Mouse (Mus musculus): ENCODE measurements around the gene Specc1. TPM values are rescaled to one million over a fixed set of nuclear protein-coding genes. Genes with fewer than 3 reads are reported as not detected.

The Specc1 gene
- total RNA-seq, 1 experiment: 19.9 TPM

DNA sequence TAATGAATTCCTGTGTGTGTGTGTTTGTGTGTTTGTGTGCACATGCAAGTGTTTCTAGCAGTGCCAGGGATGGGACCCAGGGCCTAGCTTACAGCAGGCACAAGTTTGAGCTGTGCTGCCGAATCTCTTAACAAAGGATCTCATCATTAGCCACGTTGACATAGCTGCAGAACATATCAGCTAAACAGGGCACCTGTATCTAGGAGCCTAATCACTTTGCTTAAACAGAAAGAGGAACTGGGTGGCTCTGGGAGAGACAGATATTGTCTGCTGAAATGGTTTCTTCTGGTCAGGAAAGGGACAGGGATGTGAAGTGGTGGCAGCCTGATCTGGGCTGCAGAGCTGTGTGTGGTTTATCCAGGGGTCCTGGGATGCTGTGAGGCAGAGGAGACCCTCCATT is 71.1 kb downstream of the Specc1 start:
- DNase-seq (ENCODE audit: low read depth, low spot score): no peak
- Histone ChIP-seq H3K4me3 (ENCODE audit: insufficient read depth in 1 of 2, low read depth in 1 of 2, low read length in 2 of 2, poor library complexity in 1 of 2, severe bottlenecking in 1 of 2) (no peak overlapping the region), H3K36me3 (ENCODE audit: control insufficient read depth, insufficient read depth, low read length, poor library complexity, severe bottlenecking) (no peaks in the 10 kb centered on the region)

DNA sequence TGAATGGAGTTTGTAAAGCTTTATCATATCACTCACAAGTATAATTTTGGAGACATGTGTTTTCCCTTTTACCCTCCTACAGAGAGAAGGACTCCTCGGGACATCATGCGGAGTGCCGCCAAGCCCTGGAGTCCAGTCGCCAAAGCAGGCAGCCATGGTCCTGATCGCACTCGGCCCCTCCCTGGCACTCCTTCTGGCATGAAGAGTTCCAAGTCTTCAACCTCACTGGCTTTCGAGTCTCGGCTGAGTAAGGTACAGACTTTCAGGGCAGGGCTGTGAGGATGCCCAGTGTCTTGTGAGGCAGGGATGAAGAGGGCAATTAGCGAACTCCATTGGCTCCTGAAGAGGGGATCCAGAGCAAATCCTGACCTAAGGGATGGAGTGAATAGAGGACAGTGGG is 72.6 kb downstream of the Specc1 start:
- H3K4me1 ChIP-seq (ENCODE audit: control insufficient read depth in 2 of 2, insufficient read depth in 2 of 2, low read length in 2 of 2, poor library complexity in 1 of 2): no peaks in the 10 kb centered on the region
- TF ChIP-seq HCFC1 (IDR thresholded peaks at IDR 0.05; ENCODE audit: borderline replicate concordance, insufficient read depth, low read length): no peak
- TF ChIP-seq CHD2 (IDR thresholded peaks at IDR 0.05; ENCODE audit: low read depth, low read length): no peak
- no peak for TF ChIP-seq MAFK (IDR thresholded peaks at IDR 0.05; ENCODE audit: insufficient read depth, low read depth, low read length)
- TF ChIP-seq ZC3H11A (IDR thresholded peaks at IDR 0.05; ENCODE audit: borderline replicate concordance, low read depth, low read length): no peak
- TF ChIP-seq ZNF384 (IDR thresholded peaks at IDR 0.05; ENCODE audit: low read depth, low read length): no peak
- no peaks in the 10 kb centered on the region for H3K9me3 ChIP-seq (ENCODE audit: control insufficient read depth, insufficient read depth, low read depth, low read length)
- no peak overlapping the region for H3K27ac ChIP-seq (ENCODE audit: insufficient read depth, low read depth, low read length, poor library complexity, severe bottlenecking)
- DNase-seq (ENCODE audit: low read depth, low spot score): no peak
- in situ Hi-C loops (cut with MboI; ENCODE audit: low sequenced_read_pairs in 2 of 2, unreplicated experiment in 2 of 2): no loop called here
- no peak overlapping the region for H3K9ac ChIP-seq (ENCODE audit: insufficient read depth, low read depth, low read length, poor library complexity, severe bottlenecking)
- no peaks in the 10 kb centered on the region for H3K36me3 ChIP-seq (ENCODE audit: control insufficient read depth, insufficient read depth, low read length, poor library complexity, severe bottlenecking)
- H3K4me3 ChIP-seq (ENCODE audit: insufficient read depth in 1 of 2, low read depth in 1 of 2, low read length in 2 of 2, poor library complexity in 1 of 2, severe bottlenecking in 1 of 2): no peak overlapping the region

More for the DNA sequence above, 71.1 kb downstream of the Specc1 start:
- TF ChIP-seq ZC3H11A (IDR thresholded peaks at IDR 0.05; ENCODE audit: borderline replicate concordance, low read depth, low read length) (no peak), ZNF384 (IDR thresholded peaks at IDR 0.05; ENCODE audit: low read depth, low read length) (no peak), MAFK (IDR thresholded peaks at IDR 0.05; ENCODE audit: insufficient read depth, low read depth, low read length) (no peak), HCFC1 (IDR thresholded peaks at IDR 0.05; ENCODE audit: borderline replicate concordance, insufficient read depth, low read length) (no peak), CHD2 (IDR thresholded peaks at IDR 0.05; ENCODE audit: low read depth, low read length) (no peak)
- Histone ChIP-seq H3K27ac (ENCODE audit: insufficient read depth, low read depth, low read length, poor library complexity, severe bottlenecking) (no peak overlapping the region), H3K9me3 (ENCODE audit: control insufficient read depth, insufficient read depth, low read depth, low read length) (no peaks in the 10 kb centered on the region), H3K4me1 (ENCODE audit: control insufficient read depth in 2 of 2, insufficient read depth in 2 of 2, low read length in 2 of 2, poor library complexity in 1 of 2) (no peaks in the 10 kb centered on the region), H3K9ac (ENCODE audit: insufficient read depth, low read depth, low read length, poor library complexity, severe bottlenecking) (no peak overlapping the region)
- in situ Hi-C loops (cut with MboI; ENCODE audit: low sequenced_read_pairs in 2 of 2, unreplicated experiment in 2 of 2): no loop called here

DNA sequence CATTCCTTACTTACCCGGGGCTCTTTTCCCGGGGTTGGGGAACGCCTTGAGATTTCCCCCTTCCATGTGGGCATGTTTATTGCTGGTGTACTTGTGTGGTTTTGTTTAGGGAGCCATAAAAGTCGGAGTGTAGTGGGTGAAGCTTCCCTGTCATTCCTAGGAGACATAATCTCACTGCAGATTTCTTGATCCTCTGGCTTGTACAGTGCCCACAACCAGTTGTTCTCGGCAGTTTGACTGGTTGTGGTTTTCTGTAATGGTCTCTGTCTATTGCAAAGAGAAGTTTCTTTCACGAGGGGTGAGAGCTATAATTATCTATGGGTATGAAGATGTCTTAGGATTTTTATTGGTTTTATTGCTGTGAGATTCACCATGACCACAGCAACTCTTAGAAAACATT is 78.0 kb downstream of the Specc1 start:
- TF ChIP-seq ZC3H11A (IDR thresholded peaks at IDR 0.05; ENCODE audit: borderline replicate concordance, low read depth, low read length) (no peak), CHD2 (IDR thresholded peaks at IDR 0.05; ENCODE audit: low read depth, low read length) (no peak), HCFC1 (IDR thresholded peaks at IDR 0.05; ENCODE audit: borderline replicate concordance, insufficient read depth, low read length) (no peak), ZNF384 (IDR thresholded peaks at IDR 0.05; ENCODE audit: low read depth, low read length) (no peak), MAFK (IDR thresholded peaks at IDR 0.05; ENCODE audit: insufficient read depth, low read depth, low read length) (no peak)
- H3K4me3 ChIP-seq (ENCODE audit: insufficient read depth in 1 of 2, low read depth in 1 of 2, low read length in 2 of 2, poor library complexity in 1 of 2, severe bottlenecking in 1 of 2): no peak overlapping the region
- in situ Hi-C loops (cut with MboI; ENCODE audit: low sequenced_read_pairs in 2 of 2, unreplicated experiment in 2 of 2): no loop called here
- H3K4me1 ChIP-seq (ENCODE audit: control insufficient read depth in 2 of 2, insufficient read depth in 2 of 2, low read length in 2 of 2, poor library complexity in 1 of 2): peaks cover 0 to 4% of the 10 kb centered on the region in 2 experiments; a peak in 2 of 4 replicates
- H3K9ac ChIP-seq (ENCODE audit: insufficient read depth, low read depth, low read length, poor library complexity, severe bottlenecking): no peak overlapping the region
- H3K27ac ChIP-seq (ENCODE audit: insufficient read depth, low read depth, low read length, poor library complexity, severe bottlenecking): no peak overlapping the region
- DNase-seq (ENCODE audit: low read depth, low spot score): no peak
- H3K9me3 ChIP-seq (ENCODE audit: control insufficient read depth, insufficient read depth, low read depth, low read length): no peaks in the 10 kb centered on the region
- H3K36me3 ChIP-seq (ENCODE audit: control insufficient read depth, insufficient read depth, low read length, poor library complexity, severe bottlenecking): no peaks in the 10 kb centered on the region

DNA sequence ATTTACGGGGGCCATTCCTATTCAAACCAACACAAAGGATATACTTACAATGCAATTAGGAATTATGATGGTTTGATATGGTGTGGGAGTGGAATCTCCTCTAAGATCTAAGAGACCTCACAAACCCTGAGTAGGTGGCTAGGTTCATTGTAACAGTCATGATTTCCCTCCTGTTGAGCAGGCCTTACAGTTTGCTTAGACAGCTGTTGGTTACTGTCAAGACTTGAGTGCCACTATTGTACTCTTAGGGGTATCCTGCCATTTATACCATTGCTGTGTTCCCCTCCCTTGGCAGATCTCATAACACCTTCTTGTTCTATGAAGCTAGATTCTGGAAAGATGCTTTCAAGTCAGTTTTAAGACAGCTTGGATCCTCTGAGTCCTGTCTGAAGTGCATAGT is 78.7 kb downstream of the Specc1 start:
- no peak for TF ChIP-seq ZNF384 (IDR thresholded peaks at IDR 0.05; ENCODE audit: low read depth, low read length)
- TF ChIP-seq MAFK (IDR thresholded peaks at IDR 0.05; ENCODE audit: insufficient read depth, low read depth, low read length): no peak
- TF ChIP-seq CHD2 (IDR thresholded peaks at IDR 0.05; ENCODE audit: low read depth, low read length): no peak
- no peak for TF ChIP-seq ZC3H11A (IDR thresholded peaks at IDR 0.05; ENCODE audit: borderline replicate concordance, low read depth, low read length)
- no peak for TF ChIP-seq HCFC1 (IDR thresholded peaks at IDR 0.05; ENCODE audit: borderline replicate concordance, insufficient read depth, low read length)
- no peak for DNase-seq (ENCODE audit: low read depth, low spot score)
- H3K9ac ChIP-seq (ENCODE audit: insufficient read depth, low read depth, low read length, poor library complexity, severe bottlenecking): no peak overlapping the region
- in situ Hi-C loops (cut with MboI; ENCODE audit: low sequenced_read_pairs in 2 of 2, unreplicated experiment in 2 of 2): no loop called here
- no peak overlapping the region for H3K27ac ChIP-seq (ENCODE audit: insufficient read depth, low read depth, low read length, poor library complexity, severe bottlenecking)
- no peak overlapping the region for H3K4me3 ChIP-seq (ENCODE audit: insufficient read depth in 1 of 2, low read depth in 1 of 2, low read length in 2 of 2, poor library complexity in 1 of 2, severe bottlenecking in 1 of 2)
- peaks cover 0 to 6% of the 10 kb centered on the region in 2 experiments; a peak in 2 of 4 replicates for H3K4me1 ChIP-seq (ENCODE audit: control insufficient read depth in 2 of 2, insufficient read depth in 2 of 2, low read length in 2 of 2, poor library complexity in 1 of 2)
- H3K36me3 ChIP-seq (ENCODE audit: control insufficient read depth, insufficient read depth, low read length, poor library complexity, severe bottlenecking): no peaks in the 10 kb centered on the region
- no peaks in the 10 kb centered on the region for H3K9me3 ChIP-seq (ENCODE audit: control insufficient read depth, insufficient read depth, low read depth, low read length)

DNA sequence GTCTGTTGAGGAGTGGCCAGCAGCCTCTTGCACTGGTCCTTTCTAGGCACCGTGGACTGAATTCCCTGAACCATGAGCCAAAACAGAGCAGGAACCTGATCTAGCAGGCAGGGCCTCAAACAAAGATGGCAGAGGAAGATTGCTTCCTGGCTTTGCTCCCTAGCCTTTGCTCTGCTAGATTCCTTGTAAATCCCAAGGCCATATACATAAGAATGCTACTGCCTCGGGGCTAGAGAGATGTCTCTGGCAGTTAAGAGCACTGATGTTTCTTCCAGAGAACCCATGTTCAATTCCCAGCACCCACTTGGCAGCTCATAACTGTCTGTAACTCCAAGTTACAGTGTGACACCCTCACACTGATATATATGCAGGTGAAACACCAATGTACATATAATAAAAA is 83.6 kb downstream of the Specc1 start:
- peak; percentile 55 for DNase-seq (ENCODE audit: low read depth, low spot score)
- TF ChIP-seq ZC3H11A (IDR thresholded peaks at IDR 0.05; ENCODE audit: borderline replicate concordance, low read depth, low read length): no peak
- TF ChIP-seq CHD2 (IDR thresholded peaks at IDR 0.05; ENCODE audit: low read depth, low read length): no peak
- TF ChIP-seq ZNF384 (IDR thresholded peaks at IDR 0.05; ENCODE audit: low read depth, low read length): no peak
- Histone ChIP-seq H3K4me3 (ENCODE audit: insufficient read depth in 1 of 2, low read depth in 1 of 2, low read length in 2 of 2, poor library complexity in 1 of 2, severe bottlenecking in 1 of 2) (no peak overlapping the region), H3K4me1 (ENCODE audit: control insufficient read depth in 2 of 2, insufficient read depth in 2 of 2, low read length in 2 of 2, poor library complexity in 1 of 2) (peaks cover 0 to 6% of the 10 kb centered on the region in 2 experiments; a peak in 2 of 4 replicates), H3K9me3 (ENCODE audit: control insufficient read depth, insufficient read depth, low read depth, low read length) (no peaks in the 10 kb centered on the region), H3K27ac (ENCODE audit: insufficient read depth, low read depth, low read length, poor library complexity, severe bottlenecking) (no peak overlapping the region), H3K36me3 (ENCODE audit: control insufficient read depth, insufficient read depth, low read length, poor library complexity, severe bottlenecking) (no peaks in the 10 kb centered on the region), H3K9ac (ENCODE audit: insufficient read depth, low read depth, low read length, poor library complexity, severe bottlenecking) (no peak overlapping the region)
- in situ Hi-C loops (cut with MboI; ENCODE audit: low sequenced_read_pairs in 2 of 2, unreplicated experiment in 2 of 2): no loop called here
